Mouse (Mus musculus) stomach, postnatal 0 days (tissue): ENCODE data around the gene B230219D22Rik.
A peak's percentile ranks its signal among the peaks of the same experiment; 100 is the strongest.

Experiments
- CTCF ChIP-seq: IDR thresholded peaks from 2 replicates; pipeline ENCODE4 v1.5.1; 2016; ENCODE audit warnings: antibody characterized with exemption, low read depth, mild to moderate bottlenecking, moderate library complexity
- EP300 ChIP-seq: optimal IDR thresholded peaks from 2 replicates; pipeline ENCODE3; 2016; ENCODE audit warnings: antibody characterized with exemption

DNA sequence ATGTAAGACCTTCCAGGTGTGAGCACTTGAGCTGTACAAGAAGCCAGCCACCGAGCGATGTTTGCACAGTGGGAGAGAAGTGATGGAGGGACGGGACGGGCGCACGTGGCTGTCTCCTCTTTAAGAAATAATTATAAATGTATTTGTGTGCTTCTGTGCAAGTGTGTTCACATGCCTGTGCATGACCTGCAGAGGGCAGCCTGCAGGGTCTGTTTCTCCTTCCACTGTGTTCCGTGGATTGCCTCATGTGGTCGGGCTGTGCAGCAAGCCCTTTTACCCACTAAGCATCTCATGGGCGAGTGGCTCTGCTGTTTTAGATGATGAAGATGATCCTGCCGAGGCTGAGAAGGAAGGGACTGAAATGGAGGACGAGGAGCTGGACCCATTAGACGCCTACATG lies 42.8 kb upstream of the B230219D22Rik start:
- TF ChIP-seq CTCF (peak; percentile 54), EP300 (no peak)
